Mouse (Mus musculus) midbrain, embryonic 16.5 days (tissue): ENCODE results near the gene Adcy7. TPM values are rescaled to one million over a fixed set of nuclear protein-coding genes. Genes with fewer than 3 reads are reported as not detected.

Source experiments
- ATAC-seq: fragments of 200-750 bp; cut with Nextera tagmentation; 2 replicates; pipeline ENCODE4 v1.8.0; 2017; ENCODE audit warnings: moderate TSS enrichment
- H3K27ac ChIP-seq: fragments of 300-500 bp; sonication (generic); 2 replicates; pipeline ENCODE4 v1.5.1; 2014; ENCODE audit warnings: mild to moderate bottlenecking, low read length, mixed read lengths
- H3K27me3 ChIP-seq: fragments of 300-500 bp; sonication (generic); 2 replicates; pipeline ENCODE4 v1.6.1; 2014; ENCODE audit warnings: low read depth, low read length, mixed read lengths; ENCODE audit not compliant: control insufficient read depth, insufficient read depth
- H3K36me3 ChIP-seq: fragments of 300-500 bp; sonication (generic); 2 replicates; pipeline ENCODE4 v1.6.1; 2014; ENCODE audit warnings: mild to moderate bottlenecking, low read length, moderate library complexity, mixed read lengths; ENCODE audit not compliant: control insufficient read depth, insufficient read depth
- H3K4me1 ChIP-seq: fragments of 300-500 bp; sonication (generic); 2 replicates; pipeline ENCODE4 v1.6.1; 2014; ENCODE audit warnings: mild to moderate bottlenecking, low read length, mixed read lengths; ENCODE audit not compliant: control insufficient read depth, insufficient read depth
- H3K4me2 ChIP-seq: fragments of 300-500 bp; sonication (generic); 2 replicates; pipeline ENCODE4 v1.6.1; 2014; ENCODE audit warnings: mild to moderate bottlenecking, low read length, mixed read lengths
- H3K4me3 ChIP-seq: fragments of 300-500 bp; sonication (generic); 2 replicates; pipeline ENCODE4 v1.5.1; 2014; ENCODE audit warnings: low read depth, mild to moderate bottlenecking, low read length, moderate library complexity, mixed read lengths
- H3K9ac ChIP-seq: fragments of 300-500 bp; sonication (generic); 2 replicates; pipeline ENCODE4 v1.6.1; 2014; ENCODE audit warnings: low read depth, low read length, mixed read lengths
- H3K9me3 ChIP-seq: fragments of 300-500 bp; sonication (generic); replicated peaks from 2 replicates; pipeline ENCODE4 v1.6.1; 2014; ENCODE audit warnings: mild to moderate bottlenecking, low read length, mixed read lengths; ENCODE audit not compliant: control insufficient read depth, poor library complexity, severe bottlenecking
- WGBS: fragments of 180-500 bp; shearing (Covaris S2); extraction: QIAGEN DNeasy Blood & Tissue Kit; methylation state at CpG from one replicate; pipeline ENCODE4 v1.1.7; 2014; 5-methylcytosine and 5-hydroxymethylcytosine counted together
- polyA plus RNA-seq: library from polyadenylated mRNA; unstranded; fragments of >200 nt; fragmentation: Nextera tagmentation; extraction: Ambion mirVana; gene quantifications from 2 replicates; pipeline ENCODE4 v1.2.1, GENCODE M21; 2015

Adcy7 gene
- polyA plus RNA-seq, 1 experiment from 2014 or later: 6.6 TPM

DNA sequence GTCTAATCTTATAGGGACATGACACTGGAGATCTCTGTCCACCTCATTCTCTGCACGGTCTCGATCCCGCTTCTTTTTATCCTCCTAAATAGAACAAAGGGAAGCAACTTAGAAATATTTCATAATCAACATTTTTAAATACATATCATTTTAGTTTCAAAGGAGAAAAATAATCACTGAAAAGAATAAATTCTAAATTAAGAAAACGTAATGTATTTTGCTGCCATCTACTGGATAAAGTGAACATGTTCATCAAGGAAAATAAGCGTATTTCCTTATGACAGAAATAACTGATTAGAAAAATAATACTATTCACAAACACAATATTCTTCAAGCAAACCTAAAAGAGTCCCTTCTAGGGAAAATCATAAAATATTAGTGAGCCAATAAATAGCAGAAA is 85.7 kb downstream of the Adcy7 start:
- H3K4me1 ChIP-seq: peaks cover 24% of the 10 kb centered on the region
- H3K36me3 ChIP-seq: peaks cover 23% of the 10 kb centered on the region
- WGBS: 85% methylated on average over 5 of the region's 5 CpGs
- no peaks in the 10 kb centered on the region for H3K27me3 ChIP-seq
- H3K27ac ChIP-seq: no peak overlapping the region
- H3K4me3 ChIP-seq: no peak overlapping the region
- no peaks in the 10 kb centered on the region for H3K9me3 ChIP-seq
- ATAC-seq: no peak
- H3K9ac ChIP-seq: no peak overlapping the region
- H3K4me2 ChIP-seq: no peak overlapping the region

- no peak overlapping the region for H3K9ac ChIP-seq
- H3K36me3 ChIP-seq: peaks cover 16% of the 10 kb centered on the region
- no peaks in the 10 kb centered on the region for H3K9me3 ChIP-seq
- H3K27me3 ChIP-seq: no peaks in the 10 kb centered on the region; the same call in 1 of the 2 replicates
- no peak for ATAC-seq
- peaks cover 24% of the 10 kb centered on the region for H3K4me1 ChIP-seq
- H3K4me2 ChIP-seq: peak overlapping the region; percentile 97
- WGBS: 88% methylated on average over 2 of the region's 2 CpGs
- H3K27ac ChIP-seq: no peak overlapping the region
- no peak overlapping the region for H3K4me3 ChIP-seq
These were observed 87.8 kb downstream of the Adcy7 start for GRCm38 (mm10) chr8:88359959-88360358.

GRCm38 (mm10) chr8:88361044-88361707 is 89.0 kb downstream of the Adcy7 start:
- no peaks in the 10 kb centered on the region; the same call in 1 of the 2 replicates for H3K27me3 ChIP-seq
- H3K36me3 ChIP-seq: peaks cover 13% of the 10 kb centered on the region
- peak overlapping the region; percentile 97 for H3K4me2 ChIP-seq
- peak; percentile 55 for ATAC-seq
- peak overlapping the region; percentile 89 for H3K9ac ChIP-seq
- peaks cover 24% of the 10 kb centered on the region for H3K4me1 ChIP-seq
- peak overlapping the region; percentile 98 for H3K4me3 ChIP-seq
- H3K27ac ChIP-seq: peak overlapping the region; percentile 83
- 3% methylated on average over 31 of the region's 31 CpGs for WGBS
- no peaks in the 10 kb centered on the region for H3K9me3 ChIP-seq

DNA sequence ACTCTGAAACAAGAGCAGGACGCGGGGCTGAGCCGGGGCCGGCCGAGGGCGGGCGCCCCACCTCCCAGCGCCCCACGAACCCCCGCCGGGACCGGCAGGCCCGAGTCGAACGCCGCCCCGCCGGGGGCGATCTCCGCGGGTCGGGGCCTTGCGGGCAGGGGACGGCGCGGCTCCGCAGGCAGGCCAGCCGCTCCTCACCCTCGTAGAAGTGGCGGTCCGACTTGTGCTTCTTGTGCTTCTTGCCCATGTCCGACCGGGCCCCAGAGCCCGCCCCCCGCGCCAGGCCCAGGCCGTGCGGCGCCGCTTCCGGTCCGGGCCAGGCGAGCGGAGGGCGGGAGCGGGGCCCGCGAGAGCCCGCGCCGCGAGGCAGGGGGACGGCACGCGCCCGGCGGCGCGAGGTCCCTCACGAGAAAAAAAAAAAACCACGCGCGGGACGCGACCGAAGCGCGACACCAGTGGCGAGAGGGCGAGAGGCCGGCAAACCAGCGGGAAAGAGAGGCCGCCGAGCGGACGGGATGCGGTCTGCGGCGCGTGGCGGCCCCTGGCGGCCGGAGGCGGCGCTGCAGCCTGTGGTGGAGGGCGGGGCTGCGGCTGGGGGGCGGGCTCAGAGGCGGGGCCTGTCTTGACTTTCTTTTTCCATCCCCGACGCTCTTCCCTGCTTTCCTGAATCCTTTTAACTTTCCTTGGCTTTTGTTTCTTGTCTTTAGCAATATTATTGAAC is 89.7 kb downstream of the Adcy7 start, which contains the start of gene Brd7:
TSS of gene Brd7 (minus strand) at position 487 of the 721 bp plus-strand sequence.
- H3K4me2 ChIP-seq: peak within 1 kb of the TSS; percentile 97
- H3K9ac ChIP-seq: peak within 1 kb of the TSS; percentile 89
- H3K27ac ChIP-seq: peak within 1 kb of the TSS; percentile 83
- H3K4me3 ChIP-seq: peak within 1 kb of the TSS; percentile 98
- peaks cover 8% of the 10 kb centered on the region; the same call in 1 of the 2 replicates for H3K36me3 ChIP-seq
- ATAC-seq: peak; percentile 89
- no peaks in the 10 kb centered on the region for H3K9me3 ChIP-seq
- WGBS: under 1% methylated on average over 79 of the region's 91 CpGs
- H3K4me1 ChIP-seq: peaks cover 24% of the 10 kb centered on the region
- no peaks in the 10 kb centered on the region; the same call in 1 of the 2 replicates for H3K27me3 ChIP-seq

- ATAC-seq: no peak
- H3K27me3 ChIP-seq: no peaks in the 10 kb centered on the region; the same call in 1 of the 2 replicates
- H3K9me3 ChIP-seq: no peaks in the 10 kb centered on the region
- no peak overlapping the region for H3K9ac ChIP-seq
- H3K36me3 ChIP-seq: peaks cover 5% of the 10 kb centered on the region; the same call in 1 of the 2 replicates
- H3K4me3 ChIP-seq: peak overlapping the region; percentile 98
- no peak overlapping the region for H3K27ac ChIP-seq
- 41% methylated on average over 11 of the region's 11 CpGs for WGBS
- H3K4me1 ChIP-seq: peaks cover 24% of the 10 kb centered on the region
- peak overlapping the region; percentile 55 for H3K4me2 ChIP-seq
These were observed 90.4 kb downstream of the Adcy7 start for GRCm38 (mm10) chr8:88362446-88363150.

- Histone ChIP-seq H3K27ac (no peak overlapping the region), H3K4me1 (no peaks in the 10 kb centered on the region; the same call in 1 of the 2 replicates), H3K4me3 (no peak overlapping the region), H3K9ac (no peak overlapping the region), H3K27me3 (no peaks in the 10 kb centered on the region), H3K36me3 (no peaks in the 10 kb centered on the region), H3K4me2 (no peak overlapping the region), H3K9me3 (no peaks in the 10 kb centered on the region)
- 11% methylated on average over 6 of the region's 6 CpGs for WGBS
- ATAC-seq: peak; percentile 64
These were observed 97.0 kb downstream of the Adcy7 start for GRCm38 (mm10) chr8:88369221-88369620.

GRCm38 (mm10) chr8:88369805-88370204 is 97.6 kb downstream of the Adcy7 start:
- no peak overlapping the region for H3K4me2 ChIP-seq
- H3K4me1 ChIP-seq: no peaks in the 10 kb centered on the region; the same call in 1 of the 2 replicates
- H3K36me3 ChIP-seq: no peaks in the 10 kb centered on the region
- no peak for ATAC-seq
- H3K9me3 ChIP-seq: no peaks in the 10 kb centered on the region
- no peak overlapping the region for H3K9ac ChIP-seq
- H3K27ac ChIP-seq: no peak overlapping the region
- H3K27me3 ChIP-seq: no peaks in the 10 kb centered on the region
- WGBS: 46% methylated on average over 3 of the region's 3 CpGs
- no peak overlapping the region for H3K4me3 ChIP-seq

GRCm38 (mm10) chr8:88371522-88371921 is 99.3 kb downstream of the Adcy7 start:
- no peak for ATAC-seq
- H3K36me3 ChIP-seq: no peaks in the 10 kb centered on the region
- H3K27ac ChIP-seq: no peak overlapping the region
- H3K4me1 ChIP-seq: peaks cover 5% of the 10 kb centered on the region; the same call in 1 of the 2 replicates
- no peak overlapping the region for H3K9ac ChIP-seq
- no peak overlapping the region for H3K4me3 ChIP-seq
- H3K9me3 ChIP-seq: no peaks in the 10 kb centered on the region
- 86% methylated on average over 2 of the region's 2 CpGs for WGBS
- H3K4me2 ChIP-seq: no peak overlapping the region
- H3K27me3 ChIP-seq: no peaks in the 10 kb centered on the region
